Mouse (Mus musculus) limb, embryonic 14.5 days (tissue): ENCODE measurements at regions not wholly inside any gene's neighbourhood (a gene's known extent, or its start where the extent isn't known, plus 50 kb on each side); places are given as distances from the start of the nearest gene placed in this dataset.

Experiments
- ATAC-seq: fragments of 200-750 bp; cut with Nextera tagmentation; 2 replicates; pipeline ENCODE4 v1.8.0; 2017; ENCODE audit warnings: low read depth, moderate number of reproducible peaks, moderate TSS enrichment; ENCODE audit not compliant: low FRiP score
- DNase-seq: peaks from one replicate; pipeline ENCODE4 v3.0.0-alpha.2; 2015; ENCODE audit warnings: low spot score
- H3K27ac ChIP-seq: fragments of 300-500 bp; sonication (generic); replicated peaks from 2 replicates; pipeline ENCODE4 v1.5.1; 2014; ENCODE audit warnings: low read depth, mild to moderate bottlenecking, low read length, moderate library complexity, mixed read lengths
- H3K27me3 ChIP-seq: fragments of 300-500 bp; sonication (generic); 2 replicates; pipeline ENCODE4 v1.6.1; 2014; ENCODE audit warnings: low read length, mixed read lengths; ENCODE audit not compliant: control insufficient read depth, insufficient read depth
- H3K36me3 ChIP-seq: fragments of 300-500 bp; sonication (generic); 2 replicates; pipeline ENCODE4 v1.6.1; 2014; ENCODE audit warnings: mild to moderate bottlenecking, low read length, moderate library complexity, mixed read lengths; ENCODE audit not compliant: control insufficient read depth, insufficient read depth
- H3K4me1 ChIP-seq: fragments of 300-500 bp; sonication (generic); 2 replicates; pipeline ENCODE4 v1.6.1; 2014; ENCODE audit warnings: antibody characterized with exemption, low read length, mixed read lengths; ENCODE audit not compliant: control insufficient read depth, insufficient read depth
- H3K4me2 ChIP-seq: fragments of 300-500 bp; sonication (generic); replicated peaks from 2 replicates; pipeline ENCODE4 v1.6.1; 2014; ENCODE audit warnings: low read depth, mild to moderate bottlenecking, low read length, moderate library complexity; ENCODE audit not compliant: severe bottlenecking
- H3K4me3 ChIP-seq: fragments of 300-500 bp; sonication (generic); replicated peaks from 2 replicates; pipeline ENCODE4 v1.5.1; 2014; ENCODE audit warnings: low read length
- H3K9ac ChIP-seq: fragments of 300-500 bp; sonication (generic); 2 replicates; pipeline ENCODE4 v1.6.1; 2014; ENCODE audit warnings: mild to moderate bottlenecking, low read depth, low read length, moderate library complexity; ENCODE audit not compliant: severe bottlenecking
- H3K9me3 ChIP-seq: fragments of 300-500 bp; sonication (generic); 2 replicates; pipeline ENCODE4 v1.6.1; 2016; ENCODE audit warnings: low read length; ENCODE audit not compliant: control insufficient read depth
- POLR2A ChIP-seq: fragments of 200-500 bp; IDR thresholded peaks from 2 replicates; pipeline ENCODE4 v1.8.0; 2012; ENCODE audit warnings: inconsistent platforms, mild to moderate bottlenecking, moderate library complexity, borderline replicate concordance; ENCODE audit not compliant: insufficient read depth, insufficient read length; ENCODE audit errors: extremely low read depth
- WGBS: fragments of 180-500 bp; shearing (Covaris S2); extraction: QIAGEN DNeasy Blood & Tissue Kit; methylation state at CpG from one replicate; pipeline ENCODE4 v1.1.7; 2014; 5-methylcytosine and 5-hydroxymethylcytosine counted together

- ATAC-seq (no peak), DNase-seq (no peak)
- Histone ChIP-seq H3K27me3 (no peaks in the 10 kb centered on the region), H3K4me2 (no peak overlapping the region), H3K4me1 (no peaks in the 10 kb centered on the region), H3K9me3 (no peaks in the 10 kb centered on the region), H3K36me3 (no peaks in the 10 kb centered on the region), H3K4me3 (no peak overlapping the region), H3K27ac (no peak overlapping the region), H3K9ac (no peak overlapping the region)
- TF ChIP-seq POLR2A, result no peak
- 58% methylated on average over 1 of the region's 1 CpGs for WGBS
Measured at GRCm38 (mm10) chr14:36470362-36470761, 375.6 kb downstream of the 4930474N05Rik start.

GRCm38 (mm10) chr14:36453049-36453448, 358.3 kb downstream of the 4930474N05Rik start:
- ATAC-seq, result no peak
- 83% methylated on average over 1 of the region's 1 CpGs for WGBS
- no peak for TF ChIP-seq POLR2A

GRCm38 (mm10) chr14:36450126-36450525, 355.4 kb downstream of the 4930474N05Rik start:
- no peak overlapping the region for H3K4me2 ChIP-seq
- no peak for DNase-seq
- no peaks in the 10 kb centered on the region for H3K4me1 ChIP-seq
- no peak for ATAC-seq
- no peaks in the 10 kb centered on the region for H3K9me3 ChIP-seq
- H3K27ac ChIP-seq, result no peak overlapping the region
- no peaks in the 10 kb centered on the region for H3K27me3 ChIP-seq
- no peak for TF ChIP-seq POLR2A
- H3K9ac ChIP-seq, result no peak overlapping the region
- no peak overlapping the region for H3K4me3 ChIP-seq
- H3K36me3 ChIP-seq, result no peaks in the 10 kb centered on the region

More at GRCm38 (mm10) chr14:36453049-36453448, 358.3 kb downstream of the 4930474N05Rik start:
- no peak overlapping the region for H3K4me2 ChIP-seq
- H3K4me1 ChIP-seq, result no peaks in the 10 kb centered on the region
- H3K27me3 ChIP-seq, result no peaks in the 10 kb centered on the region
- no peaks in the 10 kb centered on the region for H3K36me3 ChIP-seq
- DNase-seq, result no peak
- H3K9ac ChIP-seq, result no peak overlapping the region
- H3K4me3 ChIP-seq, result no peak overlapping the region
- H3K27ac ChIP-seq, result no peak overlapping the region
- no peaks in the 10 kb centered on the region for H3K9me3 ChIP-seq

GRCm38 (mm10) chr14:36414656-36415273, 320.0 kb downstream of the 4930474N05Rik start:
- Histone ChIP-seq H3K27ac (no peak overlapping the region), H3K4me3 (no peak overlapping the region), H3K9ac (no peak overlapping the region), H3K4me1 (no peaks in the 10 kb centered on the region), H3K36me3 (no peaks in the 10 kb centered on the region), H3K4me2 (no peak overlapping the region), H3K9me3 (no peaks in the 10 kb centered on the region), H3K27me3 (no peaks in the 10 kb centered on the region)
- no peak for ATAC-seq
- no peak for DNase-seq
- 60% methylated on average over 3 of the region's 3 CpGs for WGBS
- TF ChIP-seq POLR2A, result no peak

GRCm38 (mm10) chr14:36414180-36414579, 319.5 kb downstream of the 4930474N05Rik start:
- no peak for ATAC-seq
- H3K4me1 ChIP-seq, result no peaks in the 10 kb centered on the region
- H3K9ac ChIP-seq, result no peak overlapping the region
- H3K9me3 ChIP-seq, result no peaks in the 10 kb centered on the region
- no peak for DNase-seq
- H3K27me3 ChIP-seq, result no peaks in the 10 kb centered on the region
- no peaks in the 10 kb centered on the region for H3K36me3 ChIP-seq
- no peak overlapping the region for H3K4me2 ChIP-seq
- TF ChIP-seq POLR2A, result no peak
- no peak overlapping the region for H3K27ac ChIP-seq
- no peak overlapping the region for H3K4me3 ChIP-seq
- 72% methylated on average over 1 of the region's 1 CpGs for WGBS
